Mouse (Mus musculus) CD4-positive, CD25-positive, alpha-beta regulatory T cell, adult 2 months (primary cell): ENCODE data around the gene Bsdc1.
"Not testable (repeated sequence)": the region's sequence is repeated elsewhere in the genome, so short reads cannot be mapped to it uniquely, and the experiment has no call there.

Experiments used
- DNase-seq: peaks from one replicate; pipeline ENCODE4 v3.0.0-alpha.2; 2012; ENCODE audit warnings: low read depth, low spot score

Bsdc1 gene

DNA sequence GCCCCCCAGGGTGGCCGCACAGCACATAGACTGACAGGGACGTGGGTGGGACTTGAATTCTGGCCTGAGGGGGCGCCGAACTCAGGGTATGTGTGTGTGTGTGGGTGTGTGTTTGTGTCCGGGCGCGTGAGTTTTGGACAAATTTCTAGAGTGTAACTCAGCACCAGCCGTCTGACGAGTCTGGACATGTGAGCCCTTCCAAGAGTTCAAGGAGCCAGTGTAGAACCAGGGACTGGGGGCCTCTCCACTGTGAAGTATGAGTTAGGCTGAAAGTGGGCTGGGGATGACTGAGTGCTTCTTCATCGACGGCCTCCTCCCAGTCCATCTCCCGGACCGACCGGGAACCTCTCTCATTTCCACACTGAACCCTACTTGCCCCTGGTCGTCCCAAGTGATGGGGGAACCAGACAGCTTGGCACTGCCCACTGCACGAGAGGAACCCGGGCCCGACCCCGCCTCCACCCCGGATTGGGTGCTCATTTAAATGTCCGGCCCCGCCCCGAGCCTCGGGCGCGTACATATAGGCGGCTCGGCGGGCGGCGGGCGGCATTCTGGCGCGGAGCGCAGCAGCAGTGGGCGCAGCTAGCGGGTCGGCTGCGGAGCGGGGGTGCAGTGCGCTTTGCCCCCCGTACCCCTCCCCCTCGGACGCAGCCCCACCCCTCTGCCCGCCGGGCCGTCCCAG, 51.8 kb downstream of the Bsdc1 start, which contains the start of gene Marcksl1:
Gene Marcksl1, plus strand, starts transcription at position 496 of the 682 bp plus-strand sequence.
- DNase-seq, result peak; percentile 86

DNA sequence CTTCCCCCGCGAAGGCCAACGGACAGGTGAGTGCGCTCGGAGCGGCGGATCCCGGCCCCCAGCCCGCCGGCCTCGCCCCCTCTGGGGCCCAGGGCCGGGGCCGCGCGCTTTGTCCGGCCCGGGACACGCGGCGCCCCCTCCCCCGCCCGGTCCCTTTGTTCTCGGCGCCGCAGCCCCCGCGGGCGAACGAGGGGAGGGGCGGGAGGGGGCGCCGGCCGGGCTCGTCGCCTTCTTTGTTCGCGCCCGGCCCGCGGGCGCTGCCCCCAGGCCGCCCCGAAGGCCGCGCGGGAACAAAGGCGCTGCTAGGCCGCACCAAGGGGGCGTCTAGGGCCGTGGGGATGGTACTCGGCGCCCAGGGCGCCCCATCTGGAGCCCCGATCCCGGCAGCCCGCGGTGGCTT, 52.5 kb downstream of the Bsdc1 start:
- DNase-seq, result no peak

DNA sequence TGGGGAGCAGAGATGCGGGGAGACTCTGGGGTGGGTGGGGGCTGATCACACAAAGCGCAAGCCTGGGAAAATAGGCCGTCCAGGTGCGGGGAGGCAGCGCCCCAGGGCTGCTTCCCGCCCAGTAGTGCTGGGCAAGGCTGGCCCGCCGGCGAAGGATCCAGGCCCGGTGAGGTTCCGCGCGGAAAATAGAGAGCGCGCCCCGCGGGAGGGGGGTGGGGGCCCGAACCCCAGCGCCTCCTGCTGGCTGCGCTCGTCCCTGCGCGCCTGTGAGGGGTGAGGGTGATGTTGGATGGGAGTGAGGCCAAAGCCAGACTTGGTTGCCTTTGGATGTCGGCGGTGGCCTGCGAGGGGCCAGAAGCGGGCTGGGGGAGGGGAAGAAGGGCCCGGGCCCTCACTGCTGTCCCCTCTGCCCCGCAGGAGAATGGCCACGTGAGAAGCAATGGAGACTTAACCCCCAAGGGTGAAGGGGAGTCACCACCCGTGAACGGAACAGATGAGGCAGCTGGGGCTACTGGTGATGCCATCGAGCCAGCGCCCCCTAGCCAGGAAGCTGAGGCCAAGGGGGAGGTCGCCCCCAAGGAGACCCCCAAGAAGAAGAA, 53.0 kb downstream of the Bsdc1 start:
- DNase-seq, result peak; percentile 84

DNA sequence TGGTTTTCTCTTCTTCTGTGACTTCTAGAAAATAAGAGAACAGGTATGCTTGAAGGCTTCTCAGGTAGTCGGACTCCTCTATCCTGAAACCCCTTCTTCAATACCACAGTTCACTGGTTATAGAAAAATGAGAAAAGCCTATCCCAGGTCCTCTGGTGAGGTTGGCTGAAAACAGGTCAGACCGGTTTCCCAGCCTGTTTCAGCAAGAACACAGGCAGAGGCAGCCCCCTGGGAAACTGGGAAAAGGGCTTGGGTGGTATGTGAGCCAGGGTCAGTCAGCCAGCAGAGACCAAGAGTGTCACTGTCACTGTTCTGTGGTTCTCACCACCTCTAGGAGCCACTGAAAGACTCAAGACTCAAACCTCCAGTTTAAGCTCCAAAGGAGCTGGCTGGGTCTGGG, 55.5 kb downstream of the Bsdc1 start:
- no peak for DNase-seq

DNA sequence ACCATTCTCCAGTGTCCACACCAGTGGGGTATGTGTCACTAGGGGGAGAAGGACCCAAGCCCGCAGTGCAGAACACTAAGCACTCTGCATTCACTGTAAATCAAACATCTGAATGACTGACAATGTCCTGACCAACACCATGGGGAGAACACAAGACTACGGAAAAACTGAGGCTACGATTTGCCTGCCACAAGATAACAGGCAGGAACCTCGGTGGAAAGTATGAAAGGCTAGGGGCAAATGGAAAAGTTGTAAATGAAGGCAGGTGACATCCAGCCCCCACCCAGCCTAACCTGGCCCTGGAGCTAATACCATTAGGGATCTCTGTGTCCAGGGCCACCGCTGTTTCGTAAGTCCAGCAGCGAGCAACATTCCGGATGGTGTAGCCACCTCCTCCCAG, 57.1 kb downstream of the Bsdc1 start:
- DNase-seq, result no peak

DNA sequence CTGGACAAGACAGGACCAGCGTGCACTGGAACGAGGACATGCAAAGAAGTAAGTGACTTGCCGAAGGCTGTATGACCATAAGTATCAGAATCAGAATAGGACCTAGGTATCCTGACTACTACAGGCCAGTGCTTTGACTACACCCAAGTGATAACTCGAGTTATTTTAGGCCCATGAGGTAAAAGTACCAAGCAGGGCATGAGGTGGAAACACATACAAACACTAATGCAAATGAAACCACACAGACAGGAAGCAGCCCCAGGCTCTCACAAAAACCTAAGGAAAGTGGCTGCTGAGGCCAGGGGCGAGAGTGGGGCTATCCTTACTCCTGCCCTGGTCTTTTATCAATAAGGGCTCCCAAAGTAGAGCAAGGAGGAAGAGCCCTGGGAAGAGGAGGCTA, 64.0 kb downstream of the Bsdc1 start:
- peak; percentile 38 for DNase-seq

DNA sequence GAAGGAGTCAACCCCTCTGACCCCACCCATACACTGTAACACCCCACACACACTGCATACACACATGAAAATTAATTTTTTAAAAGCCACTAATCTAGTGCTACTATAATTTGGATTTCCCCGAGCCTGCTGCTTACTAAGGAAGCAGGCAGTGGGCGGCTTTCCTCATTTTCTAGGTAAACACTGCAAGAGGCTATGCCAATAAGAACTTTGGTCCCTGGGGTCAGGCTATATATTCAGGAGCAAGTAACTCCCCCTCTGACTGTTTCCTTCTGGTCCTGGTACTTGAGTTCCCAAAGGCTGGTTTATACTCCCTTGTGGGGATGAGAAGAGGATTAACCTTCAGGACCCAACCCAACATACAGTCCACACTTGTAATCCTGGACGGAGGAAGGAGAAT, 64.5 kb downstream of the Bsdc1 start:
- no peak for DNase-seq

DNA sequence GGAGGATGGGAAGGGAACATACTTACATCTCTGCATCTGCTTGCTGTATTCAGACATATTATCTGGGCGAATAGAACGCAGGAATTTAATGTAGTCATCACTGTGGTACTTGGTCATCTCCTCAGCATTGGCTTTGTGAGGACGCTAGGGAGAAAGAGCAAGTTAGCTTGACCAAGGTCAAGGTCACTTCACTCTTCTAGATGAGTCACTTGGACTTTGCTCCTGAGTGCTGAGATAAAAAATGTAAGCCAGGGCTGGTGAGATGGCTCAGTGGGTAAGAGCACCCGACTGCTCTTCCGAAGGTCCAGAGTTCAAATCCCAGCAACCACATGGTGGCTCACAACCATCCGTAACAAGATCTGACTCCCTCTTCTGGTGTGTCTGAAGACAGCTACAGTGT, 67.5 kb downstream of the Bsdc1 start:
- DNase-seq, result not testable (repeated sequence)
